Mouse (Mus musculus) lung, postnatal 0 days (tissue): ENCODE data around the gene Gcnt7.

Source experiments
- CTCF ChIP-seq: IDR thresholded peaks from 2 replicates; pipeline ENCODE4 v1.5.1; 2016; ENCODE audit warnings: antibody characterized with exemption, mild to moderate bottlenecking
- EP300 ChIP-seq: IDR thresholded peaks from 2 replicates; pipeline ENCODE4 v1.6.1; 2016; ENCODE audit warnings: antibody characterized with exemption, mild to moderate bottlenecking, control low read depth

DNA sequence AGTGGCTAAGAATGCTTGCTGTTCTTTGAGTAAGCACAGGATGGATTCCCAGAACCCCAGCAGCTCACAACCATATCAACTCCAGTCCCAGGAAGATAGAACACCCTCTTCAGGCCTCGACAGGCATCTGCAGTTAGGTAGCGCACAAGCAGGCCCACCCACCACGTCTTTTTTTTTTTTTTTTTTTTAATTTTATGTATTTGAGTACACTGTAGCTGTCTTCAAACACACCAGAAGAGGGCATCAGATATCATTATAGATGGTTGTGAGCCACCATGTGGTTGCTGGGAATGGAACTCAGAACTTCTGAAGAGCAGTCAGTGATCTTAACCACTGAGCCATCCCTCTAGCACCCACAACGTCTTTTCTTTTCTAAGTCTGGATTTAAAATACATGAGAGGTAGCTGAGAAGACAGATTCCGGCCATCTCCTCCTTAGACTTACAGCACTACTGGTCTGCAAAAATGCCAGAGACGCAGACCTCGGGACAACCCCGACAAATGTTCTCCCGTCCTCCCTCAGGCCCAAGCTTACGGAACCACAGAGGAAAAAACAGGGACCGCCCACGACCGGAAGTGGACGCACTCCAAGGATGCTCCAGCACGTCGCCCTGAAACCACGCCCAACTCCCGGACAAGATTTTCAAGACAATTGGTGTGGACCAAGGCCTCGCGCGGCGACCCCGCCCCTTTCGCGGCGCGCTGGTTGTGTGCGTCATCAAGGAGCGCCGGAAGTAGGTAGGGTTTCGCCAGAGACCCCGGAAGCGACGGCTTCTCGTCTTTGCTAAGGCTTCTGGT, 18.4 kb downstream of the Gcnt7 start, which contains the start of gene Rtf2:
- TF ChIP-seq CTCF (0 out of 2 replicates have a peak, but pooled peaks have one; percentile 9), EP300 (peak; percentile 43; the same call in 1 of the 2 replicates)
